Mouse (Mus musculus) stomach, postnatal 0 days (tissue): ENCODE results near the gene Pax8. TPM values are rescaled to one million over a fixed set of nuclear protein-coding genes. Genes with fewer than 3 reads are reported as not detected.
A peak's percentile ranks its signal among the peaks of the same experiment; 100 is the strongest.

Experiments used
- ATAC-seq: fragments of 200-750 bp; cut with Nextera tagmentation; 2 replicates; pipeline ENCODE4 v1.8.0; 2017; ENCODE audit not compliant: low FRiP score, low TSS enrichment
- DNase-seq: peaks from one replicate; pipeline ENCODE4 v3.0.0-alpha.2; 2016; ENCODE audit warnings: low spot score
- H3K27ac ChIP-seq: fragments of 300-500 bp; sonication (generic); replicated peaks from 2 replicates; pipeline ENCODE4 v1.5.1; 2014; ENCODE audit warnings: mild to moderate bottlenecking, control low read depth
- H3K27me3 ChIP-seq: fragments of 300-500 bp; sonication (generic); 2 replicates; pipeline ENCODE4 v1.6.1; 2014; ENCODE audit warnings: low read length; ENCODE audit not compliant: control insufficient read depth, insufficient read depth
- H3K36me3 ChIP-seq: fragments of 300-500 bp; sonication (generic); 2 replicates; pipeline ENCODE4 v1.6.1; 2014; ENCODE audit warnings: low read length, mixed read lengths; ENCODE audit not compliant: control insufficient read depth, insufficient read depth
- H3K4me1 ChIP-seq: fragments of 300-500 bp; sonication (generic); replicated peaks from 2 replicates; pipeline ENCODE4 v1.6.1; 2014; ENCODE audit warnings: antibody characterized with exemption; ENCODE audit not compliant: control insufficient read depth, insufficient read depth
- H3K4me2 ChIP-seq: fragments of 300-500 bp; sonication (generic); replicated peaks from 2 replicates; pipeline ENCODE4 v1.6.1; 2014; ENCODE audit warnings: low read depth, mild to moderate bottlenecking, control low read depth, moderate library complexity
- H3K4me3 ChIP-seq: fragments of 300-500 bp; sonication (generic); 2 replicates; pipeline ENCODE4 v1.5.1; 2014; ENCODE audit warnings: low read depth, low read length, control low read depth
- H3K9ac ChIP-seq: fragments of 300-500 bp; sonication (generic); 2 replicates; pipeline ENCODE4 v1.6.1; 2014; ENCODE audit warnings: mild to moderate bottlenecking, low read length, control low read depth, mixed read lengths
- H3K9me3 ChIP-seq: fragments of 300-500 bp; sonication (generic); 2 replicates; pipeline ENCODE4 v1.6.1; 2016; ENCODE audit warnings: low read length; ENCODE audit not compliant: control insufficient read depth
- CTCF ChIP-seq: IDR thresholded peaks from 2 replicates; pipeline ENCODE4 v1.5.1; 2016; ENCODE audit warnings: antibody characterized with exemption, low read depth, mild to moderate bottlenecking, moderate library complexity
- EP300 ChIP-seq: optimal IDR thresholded peaks from 2 replicates; pipeline ENCODE3; 2016; ENCODE audit warnings: antibody characterized with exemption
- WGBS: fragments of 180-500 bp; shearing (Covaris S2); extraction: QIAGEN DNeasy Blood & Tissue Kit; methylation state at CpG from one replicate; pipeline ENCODE4 v1.1.7; 2014; 5-methylcytosine and 5-hydroxymethylcytosine counted together
- polyA plus RNA-seq: library from polyadenylated mRNA; unstranded; fragments of >200 nt; fragmentation: Nextera tagmentation; extraction: Ambion mirVana; gene quantifications from 2 replicates; pipeline ENCODE4 v1.2.1, GENCODE M21; 2015

The Pax8 gene
- polyA plus RNA-seq, 1 experiment from 2014 or later: 0.08 TPM

DNA sequence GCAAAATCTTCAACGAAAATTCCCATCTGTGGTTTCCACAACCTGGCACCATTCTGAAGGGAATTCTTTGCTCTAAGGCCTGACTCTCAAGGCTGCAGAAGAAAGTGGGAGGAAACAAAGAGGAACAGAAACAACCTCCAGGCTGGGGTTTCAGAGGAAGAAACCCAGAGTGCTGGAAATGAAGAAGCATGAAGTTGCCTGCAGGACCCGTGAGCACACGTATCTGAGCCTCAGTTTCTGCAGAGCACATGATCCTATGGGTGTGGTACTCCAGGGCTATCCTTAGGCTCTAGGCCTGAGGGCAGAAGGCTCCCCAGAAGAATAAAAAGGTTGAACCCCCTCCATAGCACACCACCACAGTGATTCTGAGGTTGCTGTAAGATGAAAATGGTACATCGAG, 18.6 kb downstream of the Pax8 start:
- Histone ChIP-seq H3K4me2 (no peak overlapping the region), H3K9ac (no peak overlapping the region), H3K9me3 (no peaks in the 10 kb centered on the region), H3K4me3 (no peak overlapping the region), H3K36me3 (no peaks in the 10 kb centered on the region), H3K27ac (no peak overlapping the region), H3K27me3 (no peaks in the 10 kb centered on the region), H3K4me1 (0 out of 2 replicates have a peak, but pooled peaks cover 4% of the 10 kb centered on the region)
- TF ChIP-seq CTCF (no peak), EP300 (no peak)
- 74% methylated on average over 4 of the region's 4 CpGs for WGBS
- ATAC-seq (no peak), DNase-seq (no peak)

DNA sequence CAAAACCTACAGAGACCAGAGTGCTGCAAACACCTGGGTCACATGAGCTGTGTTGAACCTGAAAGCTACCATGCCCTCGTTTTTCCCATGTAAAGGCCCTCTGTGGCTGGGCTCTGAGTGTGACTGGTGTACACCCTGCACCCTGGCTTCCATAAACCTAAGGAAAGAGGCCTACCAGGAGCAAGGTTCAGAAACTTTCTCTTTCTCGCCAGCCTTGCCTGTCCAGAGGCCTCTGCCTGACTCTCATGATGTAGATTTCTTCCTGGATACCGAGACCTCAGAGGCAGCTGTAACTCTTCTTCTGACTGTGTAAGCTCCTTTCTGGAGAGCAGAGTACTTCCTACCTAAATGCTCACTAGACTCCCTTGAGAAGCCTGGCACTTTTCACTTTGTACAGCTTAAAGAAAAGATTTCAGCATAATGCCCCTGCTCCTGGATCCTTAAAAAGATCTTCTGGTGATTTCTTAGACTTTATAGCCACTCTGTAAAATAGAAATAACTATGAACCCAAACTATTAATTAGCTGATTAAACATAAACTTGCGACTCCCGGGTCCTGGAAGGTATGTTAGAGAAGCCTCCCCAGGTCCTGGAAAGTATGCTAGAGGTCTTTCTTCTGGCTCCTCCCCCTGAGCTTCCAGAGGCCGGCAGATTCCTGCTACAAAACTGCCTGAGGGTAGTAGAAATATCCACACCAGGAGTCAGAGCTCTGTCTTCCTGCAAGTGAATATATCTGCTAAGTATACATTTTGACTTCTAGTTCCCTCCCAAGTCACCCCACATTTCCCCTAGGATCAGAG, 20.1 kb downstream of the Pax8 start:
- Histone ChIP-seq H3K4me3 (no peak overlapping the region), H3K27ac (0 out of 2 replicates have a peak overlapping the region, but pooled peaks have one; percentile 24), H3K27me3 (no peaks in the 10 kb centered on the region), H3K9me3 (no peaks in the 10 kb centered on the region), H3K4me2 (no peak overlapping the region), H3K9ac (no peak overlapping the region), H3K4me1 (0 out of 2 replicates have a peak, but pooled peaks cover 4% of the 10 kb centered on the region), H3K36me3 (no peaks in the 10 kb centered on the region)
- DNase-seq: no peak
- ATAC-seq: no peak
- no peak for TF ChIP-seq CTCF
- 28% methylated on average over 6 of the region's 6 CpGs for WGBS

DNA sequence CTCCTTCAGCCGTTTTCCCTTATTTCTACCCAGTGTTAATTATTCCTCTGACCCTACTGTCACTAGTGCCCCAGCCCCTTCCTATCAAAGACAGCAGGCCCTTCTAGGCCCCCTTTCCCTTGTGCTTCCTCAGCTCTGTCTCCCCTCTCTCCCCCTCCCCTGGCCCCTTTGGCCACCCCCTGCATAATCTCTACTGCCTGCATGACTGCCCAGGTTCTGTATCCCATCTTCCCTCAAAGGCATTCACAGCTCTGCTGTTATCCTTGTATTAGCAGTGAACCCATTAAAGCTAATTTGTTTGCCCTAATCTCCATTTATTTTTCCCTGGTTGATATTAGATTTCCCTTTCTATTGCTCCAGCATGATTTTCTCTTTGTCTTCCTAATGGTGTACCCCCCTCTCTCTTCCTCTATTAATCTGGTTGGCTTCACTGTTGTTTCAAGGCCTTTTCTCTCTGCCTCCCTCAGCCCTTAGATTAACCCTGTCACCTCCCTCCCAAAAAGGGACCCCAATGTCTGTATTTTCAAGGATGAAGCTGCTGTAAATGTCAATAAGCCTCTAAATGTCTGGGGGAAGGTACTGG, 20.9 kb downstream of the Pax8 start:
- Histone ChIP-seq H3K9me3 (no peaks in the 10 kb centered on the region), H3K27me3 (no peaks in the 10 kb centered on the region), H3K4me3 (no peak overlapping the region), H3K27ac (no peak overlapping the region), H3K4me1 (0 out of 2 replicates have a peak, but pooled peaks cover 2% of the 10 kb centered on the region), H3K9ac (no peak overlapping the region), H3K4me2 (no peak overlapping the region), H3K36me3 (no peaks in the 10 kb centered on the region)
- DNase-seq (no peak), ATAC-seq (no peak)
- TF ChIP-seq CTCF (no peak), EP300 (no peak)
- WGBS: 48% methylated on average over 1 of the region's 1 CpGs

DNA sequence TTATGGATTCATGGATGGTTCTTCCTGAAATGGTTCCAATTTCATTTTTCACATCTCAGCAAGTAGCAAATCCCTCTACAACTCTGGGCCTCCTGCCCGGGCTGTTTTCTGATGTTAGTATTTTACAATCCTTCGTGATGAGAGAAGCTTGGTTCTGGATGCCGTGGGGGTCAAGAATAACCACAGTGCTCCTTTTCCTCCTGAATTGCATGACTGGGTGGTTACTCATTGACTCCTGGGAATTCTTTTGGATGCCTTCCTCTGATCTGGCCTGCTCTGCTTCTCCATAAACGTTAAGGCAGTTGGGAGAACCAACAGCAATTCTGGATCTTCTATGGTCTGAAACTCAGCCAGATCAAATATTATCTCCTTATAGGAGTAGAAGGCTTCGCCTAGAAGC, 22.2 kb downstream of the Pax8 start:
- ATAC-seq: no peak
- 56% methylated on average over 5 of the region's 5 CpGs for WGBS
- Histone ChIP-seq H3K27ac (no peak overlapping the region), H3K27me3 (no peaks in the 10 kb centered on the region), H3K4me2 (no peak overlapping the region), H3K4me1 (0 out of 2 replicates have a peak, but pooled peaks cover 2% of the 10 kb centered on the region), H3K9ac (no peak overlapping the region), H3K9me3 (no peaks in the 10 kb centered on the region), H3K4me3 (no peak overlapping the region), H3K36me3 (no peaks in the 10 kb centered on the region)
- DNase-seq: no peak
- TF ChIP-seq CTCF: no peak

DNA sequence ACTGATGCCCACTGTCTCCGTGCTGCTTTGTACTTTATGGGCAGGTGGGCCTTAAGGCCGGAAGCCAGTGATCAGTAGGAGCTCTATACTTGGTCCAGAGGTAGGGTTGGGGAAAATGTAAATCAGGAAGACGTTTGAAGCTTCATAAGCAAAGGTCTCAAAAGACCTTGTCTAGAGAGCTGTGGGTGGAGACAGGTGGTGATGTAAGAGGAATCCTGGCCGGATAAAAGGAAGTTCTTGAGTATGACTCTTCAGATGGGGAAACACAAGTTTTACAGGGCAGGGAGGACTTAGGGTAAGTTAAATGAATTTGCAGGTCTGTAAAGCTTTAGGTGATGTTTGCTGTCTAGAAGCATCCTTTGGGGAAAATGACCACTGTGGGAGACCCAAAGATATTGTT, 26.3 kb downstream of the Pax8 start:
- 78% methylated on average over 4 of the region's 4 CpGs for WGBS
- no peak for DNase-seq
- no peak for ATAC-seq
- Histone ChIP-seq H3K4me3 (no peak overlapping the region), H3K9ac (no peak overlapping the region), H3K27me3 (no peaks in the 10 kb centered on the region), H3K36me3 (no peaks in the 10 kb centered on the region), H3K4me1 (no peaks in the 10 kb centered on the region), H3K4me2 (no peak overlapping the region), H3K27ac (no peak overlapping the region), H3K9me3 (no peaks in the 10 kb centered on the region)
- TF ChIP-seq EP300: no peak
- no peak for TF ChIP-seq CTCF

DNA sequence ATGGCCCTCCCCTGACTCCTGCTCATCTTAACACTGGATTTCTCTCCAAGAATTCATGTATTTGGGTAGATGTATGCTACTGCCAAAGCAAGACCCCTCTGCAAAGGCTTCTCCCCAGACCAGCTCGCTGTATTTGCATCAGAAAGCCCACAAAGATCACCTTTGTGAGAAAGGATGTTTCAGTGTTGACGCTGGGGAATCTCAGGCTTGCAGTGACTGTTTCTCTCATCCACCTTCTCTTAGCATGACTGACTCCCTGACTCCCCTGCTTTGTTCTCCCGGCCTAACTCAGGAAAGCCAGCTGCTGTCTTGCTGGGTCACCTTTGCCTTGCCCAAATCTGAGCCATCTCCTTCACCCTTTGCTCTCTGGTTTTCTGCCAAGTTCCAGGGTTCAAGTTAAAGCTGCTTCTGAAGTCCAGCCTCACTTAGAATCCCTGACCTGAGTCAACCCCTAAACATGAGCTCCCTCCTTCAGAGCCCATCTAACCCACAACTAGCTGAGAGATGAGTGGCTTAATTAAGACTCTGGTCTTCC, 32.1 kb downstream of the Pax8 start:
- Histone ChIP-seq H3K27me3 (no peaks in the 10 kb centered on the region), H3K9me3 (no peaks in the 10 kb centered on the region), H3K9ac (no peak overlapping the region), H3K27ac (no peak overlapping the region), H3K36me3 (no peaks in the 10 kb centered on the region), H3K4me2 (no peak overlapping the region), H3K4me3 (no peak overlapping the region), H3K4me1 (no peaks in the 10 kb centered on the region)
- ATAC-seq (no peak), DNase-seq (no peak)
- TF ChIP-seq EP300 (no peak), CTCF (no peak)
- WGBS: 62% methylated on average over 3 of the region's 3 CpGs
